Mouse (Mus musculus): ENCODE data around the gene Gm13691.
"Not testable (repeated sequence)": the region's sequence is repeated elsewhere in the genome, so short reads cannot be mapped to it uniquely, and the experiment has no call there.

Gm13691 gene

DNA sequence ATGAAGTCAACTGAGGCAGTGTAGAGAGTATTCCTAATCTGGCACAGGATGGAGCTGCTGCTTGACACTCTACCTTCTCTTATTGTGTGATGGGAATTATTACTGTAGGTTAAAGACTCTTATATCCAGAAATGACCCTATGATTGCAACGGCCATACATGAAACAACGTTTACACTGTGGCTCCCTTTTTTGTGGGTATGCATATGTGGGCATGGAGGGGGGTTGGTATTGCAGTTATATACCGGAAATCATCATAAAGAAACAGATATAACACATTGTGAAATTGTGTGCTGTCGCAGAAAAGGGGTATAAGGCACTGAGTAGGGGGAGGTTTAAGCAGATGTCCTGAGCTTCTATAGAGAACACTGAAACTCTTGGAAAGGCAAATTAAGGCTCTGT is 45.6 kb downstream of the Gm13691 start:
- DNase-seq (ENCODE audit: low spot score), result no peak

DNA sequence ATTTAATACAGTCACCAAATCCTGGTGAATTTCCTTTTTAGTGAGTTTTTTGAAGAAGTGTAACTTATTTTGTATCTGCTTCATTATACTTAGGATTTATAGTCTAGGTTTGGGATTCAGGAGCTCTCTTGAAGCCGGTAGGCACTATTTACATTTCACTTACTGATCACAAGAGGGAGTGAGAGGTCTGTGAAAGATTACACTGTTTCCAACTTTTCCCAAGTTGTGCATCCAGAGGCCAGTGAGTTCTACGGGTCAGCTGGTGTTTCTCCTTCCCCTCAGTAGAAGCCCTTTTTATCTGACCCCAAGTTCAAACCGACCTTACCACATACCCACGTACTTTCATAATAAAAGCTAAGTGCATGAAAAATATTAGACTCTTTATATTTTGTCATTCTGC is 47.0 kb downstream of the Gm13691 start:
- DNase-seq (ENCODE audit: low spot score), result no peak

DNA sequence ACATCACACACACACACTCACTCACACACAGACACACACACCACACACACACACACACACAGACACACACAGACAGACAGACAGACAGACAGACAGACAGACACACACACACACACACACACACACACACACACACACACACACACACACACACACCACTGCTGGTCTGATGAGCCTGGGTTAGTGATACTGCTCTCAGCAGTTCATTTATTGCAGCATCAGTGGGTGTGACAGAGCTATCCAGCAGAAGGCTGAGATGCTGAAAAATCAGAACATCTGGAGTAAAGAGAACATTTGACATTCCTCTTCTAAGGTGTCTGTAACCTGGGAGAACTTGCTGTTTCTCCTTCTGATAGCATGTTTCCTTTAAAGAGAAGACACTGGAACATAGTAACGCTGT is 47.6 kb downstream of the Gm13691 start:
- not testable (repeated sequence) for DNase-seq (ENCODE audit: low spot score)

DNA sequence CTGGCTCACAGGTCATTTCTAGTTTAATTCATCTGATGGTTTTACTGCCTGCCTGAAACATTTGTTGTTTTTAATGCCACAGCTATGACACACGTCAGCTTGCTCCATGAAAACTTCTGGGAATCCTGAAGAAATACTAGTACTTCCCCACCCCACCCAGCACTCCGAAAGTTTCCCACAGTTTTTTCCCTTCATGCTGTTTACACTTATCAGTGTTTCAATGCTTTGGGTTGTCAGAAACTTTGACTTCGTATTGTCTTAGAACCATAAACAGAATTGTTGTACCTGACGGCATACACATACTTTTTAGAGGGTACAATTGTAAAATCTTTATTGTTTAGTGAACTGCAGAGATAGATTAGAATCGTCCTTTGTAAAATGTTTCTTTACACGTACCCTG is 48.9 kb downstream of the Gm13691 start:
- no peak for DNase-seq (ENCODE audit: low spot score)
